Mouse (Mus musculus): Measurements from ENCODE around the gene Sstr2. TPM values are rescaled to one million over a fixed set of nuclear protein-coding genes. Genes with fewer than 3 reads are reported as not detected.

Sstr2 gene
- polyA plus RNA-seq, 1 experiment from 2014 or later: 0.18 TPM

DNA sequence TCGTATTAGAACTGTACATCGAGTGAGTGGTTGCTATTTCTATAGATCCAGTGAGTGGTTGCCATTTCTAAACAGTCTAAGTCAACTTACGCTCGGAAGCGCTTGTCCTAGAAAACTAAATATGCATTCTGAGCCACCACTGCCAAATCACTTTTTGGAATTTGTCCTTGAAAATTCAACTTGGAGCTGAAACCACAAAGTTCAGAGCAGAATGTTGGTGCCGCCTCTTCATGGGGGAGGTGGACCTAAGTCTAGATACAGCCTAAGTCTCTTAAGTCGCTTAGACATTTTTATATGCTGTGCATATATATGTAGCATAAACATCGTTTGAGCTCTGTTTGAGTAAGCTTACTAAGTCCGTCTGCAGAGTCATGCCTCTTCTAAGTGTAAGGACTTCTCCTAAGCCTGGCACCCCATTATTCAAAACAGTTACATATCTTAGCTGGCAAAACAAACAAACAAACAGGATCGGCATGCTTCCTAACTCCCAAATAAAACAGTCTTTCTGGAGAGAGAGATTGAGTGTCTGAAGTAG, 8.0 kb upstream of the Sstr2 start:
- Histone ChIP-seq H3K9me3 (ENCODE audit: control insufficient read depth, low read length) (no peaks in the 10 kb centered on the region), H3K36me3 (ENCODE audit: control insufficient read depth, insufficient read depth, low read length) (no peaks in the 10 kb centered on the region), H3K4me1 (ENCODE audit: control insufficient read depth in 2 of 2, insufficient read depth in 2 of 2, low read length in 2 of 2) (peaks cover 6% of the 10 kb centered on the region in 2 experiments; a peak in 1 of 4 replicates), H3K27ac (replicated peaks in 1 of 2; ENCODE audit: control insufficient read depth in 1 of 2, insufficient read depth in 1 of 2, low read depth in 2 of 2, low read length in 2 of 2) (no peak overlapping the region), H3K4me2 (ENCODE audit: low read length) (no peak overlapping the region), H3K4me3 (ENCODE audit: control insufficient read depth in 1 of 2, insufficient read depth in 1 of 2, low read depth in 1 of 2, low read length in 2 of 2) (no peak overlapping the region), H3K27me3 (ENCODE audit: control insufficient read depth, insufficient read depth, low read length) (peaks cover 6% of the 10 kb centered on the region; the same call in 1 of the 2 replicates), H3K9ac (ENCODE audit: low read length) (no peak overlapping the region)
- 87% methylated on average over 10 of the region's 10 CpGs for WGBS
- ATAC-seq (ENCODE audit: insufficient number of reproducible peaks, insufficient read depth, low FRiP score, low read depth): no peak

- H3K4me2 ChIP-seq (ENCODE audit: low read length): peak overlapping the region; percentile 63
- H3K27me3 ChIP-seq (ENCODE audit: control insufficient read depth, insufficient read depth, low read length): peaks cover 6% of the 10 kb centered on the region; the same call in 1 of the 2 replicates
- no peak overlapping the region for H3K27ac ChIP-seq (replicated peaks in 1 of 2; ENCODE audit: control insufficient read depth in 1 of 2, insufficient read depth in 1 of 2, low read depth in 2 of 2, low read length in 2 of 2)
- peaks cover 6% of the 10 kb centered on the region in 2 experiments; a peak in 1 of 4 replicates for H3K4me1 ChIP-seq (ENCODE audit: control insufficient read depth in 2 of 2, insufficient read depth in 2 of 2, low read length in 2 of 2)
- H3K4me3 ChIP-seq (ENCODE audit: control insufficient read depth in 1 of 2, insufficient read depth in 1 of 2, low read depth in 1 of 2, low read length in 2 of 2): peak overlapping the region; percentile 22
- H3K9ac ChIP-seq (ENCODE audit: low read length): peak overlapping the region; percentile 22; the same call in 1 of the 2 replicates
- WGBS: 17% methylated on average over 24 of the region's 24 CpGs
- no peaks in the 10 kb centered on the region for H3K36me3 ChIP-seq (ENCODE audit: control insufficient read depth, insufficient read depth, low read length)
- H3K9me3 ChIP-seq (ENCODE audit: control insufficient read depth, low read length): no peaks in the 10 kb centered on the region
- ATAC-seq (ENCODE audit: insufficient number of reproducible peaks, insufficient read depth, low FRiP score, low read depth): no peak
These were observed 7.2 kb upstream of the Sstr2 start for GRCm38 (mm10) chr11:113611664-113612611.

DNA sequence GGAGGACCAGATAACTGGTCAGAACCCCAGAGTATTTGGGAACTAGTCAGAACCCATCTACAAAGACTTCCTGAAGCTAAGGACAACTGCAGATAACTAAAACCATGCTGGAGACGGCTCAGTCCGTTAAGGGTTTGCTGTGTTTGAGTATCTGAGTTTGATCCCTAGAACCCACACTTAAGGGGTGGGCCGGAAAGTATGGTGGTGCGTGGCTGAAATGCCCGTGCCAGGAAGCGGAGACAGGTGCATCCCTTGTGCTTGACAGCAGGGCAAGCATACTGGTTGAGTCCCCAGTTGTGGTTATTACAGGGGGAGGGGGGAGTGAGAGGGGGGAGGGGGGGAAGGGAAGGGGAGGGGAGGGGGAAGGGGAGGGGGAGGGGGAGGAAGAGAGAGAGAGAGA, 4.7 kb upstream of the Sstr2 start:
- H3K27ac ChIP-seq (replicated peaks in 1 of 2; ENCODE audit: control insufficient read depth in 1 of 2, insufficient read depth in 1 of 2, low read depth in 2 of 2, low read length in 2 of 2): no peak overlapping the region
- H3K4me3 ChIP-seq (ENCODE audit: control insufficient read depth in 1 of 2, insufficient read depth in 1 of 2, low read depth in 1 of 2, low read length in 2 of 2): no peak overlapping the region
- no peaks in the 10 kb centered on the region for H3K36me3 ChIP-seq (ENCODE audit: control insufficient read depth, insufficient read depth, low read length)
- no peak overlapping the region for H3K4me2 ChIP-seq (ENCODE audit: low read length)
- H3K9ac ChIP-seq (ENCODE audit: low read length): no peak overlapping the region
- peaks cover 8 to 16% of the 10 kb centered on the region in 2 experiments; a peak in 1 of 4 replicates for H3K4me1 ChIP-seq (ENCODE audit: control insufficient read depth in 2 of 2, insufficient read depth in 2 of 2, low read length in 2 of 2)
- ATAC-seq (ENCODE audit: insufficient number of reproducible peaks, insufficient read depth, low FRiP score, low read depth): no peak
- H3K9me3 ChIP-seq (ENCODE audit: control insufficient read depth, low read length): no peaks in the 10 kb centered on the region
- H3K27me3 ChIP-seq (ENCODE audit: control insufficient read depth, insufficient read depth, low read length): peaks cover 21% of the 10 kb centered on the region
- 74% methylated on average over 6 of the region's 6 CpGs for WGBS

DNA sequence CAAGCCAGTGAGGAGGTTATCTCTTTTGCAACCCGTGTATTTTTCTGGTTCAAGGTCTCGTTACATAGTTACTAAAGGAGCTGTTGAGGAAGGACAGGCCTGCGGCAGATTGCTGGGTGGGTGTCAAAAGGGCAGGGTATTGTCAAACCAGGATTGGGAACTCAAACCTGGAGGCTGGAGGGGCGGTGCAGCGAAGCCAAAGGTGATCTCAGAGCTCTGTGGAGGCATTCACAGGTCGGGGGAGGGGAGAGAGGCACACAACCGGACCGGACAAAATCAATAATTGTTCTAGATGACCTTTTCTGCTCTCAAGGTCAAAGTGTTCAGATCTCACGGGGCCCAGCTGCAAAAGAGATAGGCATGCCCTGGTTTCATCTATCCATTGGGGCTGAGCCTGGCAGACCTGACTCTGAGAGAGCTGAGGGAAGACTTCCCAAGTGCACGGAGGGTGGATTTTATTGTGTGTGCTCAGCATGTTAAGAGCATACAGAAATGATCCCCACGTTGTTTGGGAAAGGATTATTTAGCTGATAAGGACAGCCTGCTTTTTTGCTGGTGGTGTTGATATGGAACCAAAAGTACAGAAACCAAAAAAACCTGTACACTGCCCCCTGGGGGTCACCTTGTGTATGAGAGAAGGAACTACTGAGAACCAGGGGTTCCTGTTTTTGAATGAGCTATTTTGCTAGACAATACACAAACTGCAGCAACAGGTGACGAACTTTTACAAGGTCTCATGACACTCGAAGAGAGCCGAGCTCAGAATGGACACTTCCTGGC, 1.8 kb upstream of the Sstr2 start:
- no peak overlapping the region for H3K4me3 ChIP-seq (ENCODE audit: control insufficient read depth in 1 of 2, insufficient read depth in 1 of 2, low read depth in 1 of 2, low read length in 2 of 2)
- peaks cover 47% of the 10 kb centered on the region for H3K27me3 ChIP-seq (ENCODE audit: control insufficient read depth, insufficient read depth, low read length)
- no peak for ATAC-seq (ENCODE audit: insufficient number of reproducible peaks, insufficient read depth, low FRiP score, low read depth)
- H3K9ac ChIP-seq (ENCODE audit: low read length): no peak overlapping the region
- peaks cover 9 to 14% of the 10 kb centered on the region in 2 experiments; a peak in 2 of 4 replicates for H3K4me1 ChIP-seq (ENCODE audit: control insufficient read depth in 2 of 2, insufficient read depth in 2 of 2, low read length in 2 of 2)
- no peaks in the 10 kb centered on the region for H3K9me3 ChIP-seq (ENCODE audit: control insufficient read depth, low read length)
- H3K4me2 ChIP-seq (ENCODE audit: low read length): no peak overlapping the region
- WGBS: 55% methylated on average over 14 of the region's 14 CpGs
- no peak overlapping the region for H3K27ac ChIP-seq (replicated peaks in 1 of 2; ENCODE audit: control insufficient read depth in 1 of 2, insufficient read depth in 1 of 2, low read depth in 2 of 2, low read length in 2 of 2)
- H3K36me3 ChIP-seq (ENCODE audit: control insufficient read depth, insufficient read depth, low read length): no peaks in the 10 kb centered on the region

DNA sequence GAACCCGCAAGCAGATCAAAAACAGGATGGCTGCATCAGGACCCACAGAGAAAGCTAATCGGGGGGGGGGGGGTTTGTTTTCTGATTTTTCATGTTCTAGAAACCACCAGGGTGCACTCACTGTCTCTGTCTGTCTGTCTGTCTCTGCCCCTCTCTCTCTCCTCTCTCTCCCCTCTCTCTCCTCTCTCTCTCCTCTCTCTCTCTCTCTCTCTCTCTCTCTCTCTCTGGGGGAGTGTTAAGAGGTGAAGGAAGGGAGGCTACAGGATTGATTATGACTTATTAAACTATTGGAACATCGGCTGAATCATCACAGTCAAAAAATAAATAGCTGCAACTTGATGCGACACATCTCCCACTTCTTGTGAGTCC, 855 bp upstream of the Sstr2 start:
- no peak for ATAC-seq (ENCODE audit: insufficient number of reproducible peaks, insufficient read depth, low FRiP score, low read depth)
- no peaks in the 10 kb centered on the region for H3K9me3 ChIP-seq (ENCODE audit: control insufficient read depth, low read length)
- H3K4me3 ChIP-seq (ENCODE audit: control insufficient read depth in 1 of 2, insufficient read depth in 1 of 2, low read depth in 1 of 2, low read length in 2 of 2): peak overlapping the region in 1 of 2 experiments; percentile 46; a peak in 3 of 4 replicates
- no peaks in the 10 kb centered on the region for H3K36me3 ChIP-seq (ENCODE audit: control insufficient read depth, insufficient read depth, low read length)
- H3K4me2 ChIP-seq (ENCODE audit: low read length): peak overlapping the region; percentile 88
- H3K27ac ChIP-seq (replicated peaks in 1 of 2; ENCODE audit: control insufficient read depth in 1 of 2, insufficient read depth in 1 of 2, low read depth in 2 of 2, low read length in 2 of 2): no peak overlapping the region
- H3K4me1 ChIP-seq (ENCODE audit: control insufficient read depth in 2 of 2, insufficient read depth in 2 of 2, low read length in 2 of 2): peaks cover 9 to 14% of the 10 kb centered on the region in 2 experiments; a peak in 2 of 4 replicates
- 34% methylated on average over 4 of the region's 4 CpGs for WGBS
- peaks cover 47% of the 10 kb centered on the region for H3K27me3 ChIP-seq (ENCODE audit: control insufficient read depth, insufficient read depth, low read length)
- H3K9ac ChIP-seq (ENCODE audit: low read length): peak overlapping the region; percentile 61

GRCm38 (mm10) chr11:113619420-113620080, 408 bp downstream of the Sstr2 start:
- Histone ChIP-seq H3K27ac (replicated peaks in 1 of 2; ENCODE audit: control insufficient read depth in 1 of 2, insufficient read depth in 1 of 2, low read depth in 2 of 2, low read length in 2 of 2) (no peak overlapping the region), H3K4me2 (ENCODE audit: low read length) (peak overlapping the region; percentile 88), H3K27me3 (ENCODE audit: control insufficient read depth, insufficient read depth, low read length) (peaks cover 47% of the 10 kb centered on the region), H3K36me3 (ENCODE audit: control insufficient read depth, insufficient read depth, low read length) (no peaks in the 10 kb centered on the region), H3K4me1 (ENCODE audit: control insufficient read depth in 2 of 2, insufficient read depth in 2 of 2, low read length in 2 of 2) (peaks cover 9 to 14% of the 10 kb centered on the region in 2 experiments; a peak in 2 of 4 replicates), H3K4me3 (ENCODE audit: control insufficient read depth in 1 of 2, insufficient read depth in 1 of 2, low read depth in 1 of 2, low read length in 2 of 2) (peak overlapping the region; percentile 44 to 46), H3K9me3 (ENCODE audit: control insufficient read depth, low read length) (no peaks in the 10 kb centered on the region), H3K9ac (ENCODE audit: low read length) (peak overlapping the region; percentile 61)
- no peak for ATAC-seq (ENCODE audit: insufficient number of reproducible peaks, insufficient read depth, low FRiP score, low read depth)
- 3% methylated on average over 31 of the region's 31 CpGs for WGBS

DNA sequence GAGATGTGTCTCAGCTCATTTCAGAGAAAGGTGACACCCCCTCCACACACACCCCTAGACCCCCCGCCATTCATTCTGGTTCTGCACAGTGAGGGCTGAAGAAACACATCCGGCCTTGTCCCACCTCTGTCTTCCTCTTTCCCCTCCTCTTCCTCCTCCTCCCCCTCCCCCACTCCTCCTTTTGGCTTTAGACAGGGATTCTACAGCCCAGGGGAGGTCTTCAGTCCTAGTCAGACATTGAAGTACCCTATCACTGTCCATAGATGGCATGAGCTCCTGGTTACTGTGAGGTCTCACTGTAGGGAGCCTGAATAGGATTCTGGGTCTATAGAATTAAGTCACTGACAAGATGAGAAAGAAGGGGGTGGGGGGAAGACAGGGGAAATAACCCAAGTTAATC, 1.9 kb downstream of the Sstr2 start:
- Histone ChIP-seq H3K4me3 (ENCODE audit: control insufficient read depth in 1 of 2, insufficient read depth in 1 of 2, low read depth in 1 of 2, low read length in 2 of 2) (no peak overlapping the region), H3K27ac (replicated peaks in 1 of 2; ENCODE audit: control insufficient read depth in 1 of 2, insufficient read depth in 1 of 2, low read depth in 2 of 2, low read length in 2 of 2) (no peak overlapping the region), H3K36me3 (ENCODE audit: control insufficient read depth, insufficient read depth, low read length) (no peaks in the 10 kb centered on the region), H3K4me1 (ENCODE audit: control insufficient read depth in 2 of 2, insufficient read depth in 2 of 2, low read length in 2 of 2) (peaks cover 9 to 14% of the 10 kb centered on the region in 2 experiments; a peak in 2 of 4 replicates), H3K9ac (ENCODE audit: low read length) (no peak overlapping the region), H3K4me2 (ENCODE audit: low read length) (no peak overlapping the region), H3K9me3 (ENCODE audit: control insufficient read depth, low read length) (no peaks in the 10 kb centered on the region), H3K27me3 (ENCODE audit: control insufficient read depth, insufficient read depth, low read length) (peaks cover 41% of the 10 kb centered on the region)
- ATAC-seq (ENCODE audit: insufficient number of reproducible peaks, insufficient read depth, low FRiP score, low read depth): no peak
- 62% methylated on average over 2 of the region's 2 CpGs for WGBS
